Mouse (Mus musculus) neural tube, embryonic 11.5 days (tissue): Measurements from ENCODE around the gene Gm10272. TPM values are rescaled to one million over a fixed set of nuclear protein-coding genes. Genes with fewer than 3 reads are reported as not detected.
"Not testable (repeated sequence)": the region's sequence is repeated elsewhere in the genome, so short reads cannot be mapped to it uniquely, and the experiment has no call there.

Source experiments
- ATAC-seq: fragments of 200-750 bp; cut with Nextera tagmentation; 2 replicates; pipeline ENCODE4 v1.8.0; 2017; ENCODE audit warnings: moderate number of reproducible peaks, mild to moderate bottlenecking, moderate TSS enrichment, moderate library complexity; ENCODE audit not compliant: insufficient read depth, low FRiP score, low TSS enrichment
- DNase-seq: peaks from one replicate; pipeline ENCODE4 v3.0.0-alpha.2; 2015; ENCODE audit warnings: low spot score
- H3K27ac ChIP-seq: fragments of 300-500 bp; sonication (generic); 2 replicates; pipeline ENCODE4 v1.5.1; 2014; ENCODE audit warnings: low read depth, mild to moderate bottlenecking, low read length
- H3K27me3 ChIP-seq: fragments of 300-500 bp; sonication (generic); 2 replicates; pipeline ENCODE4 v1.6.1; 2014; ENCODE audit warnings: mild to moderate bottlenecking, low read length, mixed read lengths; ENCODE audit not compliant: control insufficient read depth, insufficient read depth
- H3K36me3 ChIP-seq: fragments of 300-500 bp; sonication (generic); 2 replicates; pipeline ENCODE4 v1.6.1; 2014; ENCODE audit warnings: mild to moderate bottlenecking, low read length, moderate library complexity, mixed read lengths; ENCODE audit not compliant: control insufficient read depth, insufficient read depth
- H3K4me1 ChIP-seq: fragments of 300-500 bp; sonication (generic); 2 replicates; pipeline ENCODE4 v1.6.1; 2014; ENCODE audit warnings: low read length, mixed read lengths; ENCODE audit not compliant: control insufficient read depth, insufficient read depth
- H3K4me2 ChIP-seq: fragments of 300-500 bp; sonication (generic); 2 replicates; pipeline ENCODE4 v1.6.1; 2014; ENCODE audit warnings: low read depth, mild to moderate bottlenecking, moderate library complexity
- H3K4me3 ChIP-seq: fragments of 300-500 bp; sonication (generic); 2 replicates; pipeline ENCODE4 v1.5.1; 2014; ENCODE audit warnings: low read depth, low read length
- H3K9ac ChIP-seq: fragments of 300-500 bp; sonication (generic); 2 replicates; pipeline ENCODE4 v1.6.1; 2014; ENCODE audit warnings: mild to moderate bottlenecking, low read length
- H3K9me3 ChIP-seq: fragments of 300-500 bp; sonication (generic); 2 replicates; pipeline ENCODE4 v1.6.1; 2016; ENCODE audit warnings: low read length; ENCODE audit not compliant: control insufficient read depth
- WGBS: fragments of 180-500 bp; shearing (Covaris S2); extraction: QIAGEN DNeasy Blood & Tissue Kit; methylation state at CpG from one replicate; pipeline ENCODE4 v1.1.7; 2014; 5-methylcytosine and 5-hydroxymethylcytosine counted together
- polyA plus RNA-seq: library from polyadenylated mRNA; unstranded; fragments of >200 nt; fragmentation: Nextera tagmentation; extraction: Ambion mirVana; gene quantifications from 2 replicates; pipeline ENCODE4 v1.2.1, GENCODE M21; 2014

The Gm10272 gene
- polyA plus RNA-seq, 1 experiment from 2014 or later = not detected

- Histone ChIP-seq H3K4me3 (no peak overlapping the region), H3K27me3 (peaks cover 23% of the 10 kb centered on the region), H3K4me1 (peaks cover 4% of the 10 kb centered on the region; the same call in 1 of the 2 replicates), H3K9ac (no peak overlapping the region), H3K36me3 (no peaks in the 10 kb centered on the region), H3K4me2 (no peak overlapping the region), H3K9me3 (no peaks in the 10 kb centered on the region), H3K27ac (no peak overlapping the region)
- ATAC-seq (no peak), DNase-seq (no peak)
- 79% methylated on average over 7 of the region's 7 CpGs for WGBS
Observed at GRCm38 (mm10) chr10:77682994-77683393, 23.4 kb upstream of the Gm10272 start.

GRCm38 (mm10) chr10:77684181-77684580, 22.2 kb upstream of the Gm10272 start:
- no peak overlapping the region for H3K9ac ChIP-seq
- no peak overlapping the region for H3K4me3 ChIP-seq
- H3K4me2 ChIP-seq = no peak overlapping the region; the same call in 1 of the 2 replicates
- ATAC-seq (no peak), DNase-seq (no peak)
- no peak overlapping the region for H3K27ac ChIP-seq
- no peaks in the 10 kb centered on the region for H3K9me3 ChIP-seq
- H3K27me3 ChIP-seq = peaks cover 19% of the 10 kb centered on the region
- H3K4me1 ChIP-seq = peaks cover 3% of the 10 kb centered on the region; the same call in 1 of the 2 replicates
- H3K36me3 ChIP-seq = no peaks in the 10 kb centered on the region
- WGBS = 42% methylated on average over 8 of the region's 8 CpGs

- Histone ChIP-seq H3K36me3 (no peaks in the 10 kb centered on the region), H3K27ac (no peak within 1 kb of the TSS), H3K4me3 (no peak within 1 kb of the TSS), H3K4me2 (no peak within 1 kb of the TSS), H3K9ac (no peak within 1 kb of the TSS), H3K9me3 (no peaks in the 10 kb centered on the region), H3K27me3 (peaks cover 19% of the 10 kb centered on the region), H3K4me1 (peaks cover 3% of the 10 kb centered on the region; the same call in 1 of the 2 replicates)
- no peak for ATAC-seq
- no peak for DNase-seq
- WGBS = 6% methylated on average over 22 of the region's 22 CpGs
Observed at GRCm38 (mm10) chr10:77685895-77686664, 20.3 kb upstream of the Gm10272 start, which contains the start of gene Tspear. Gene Tspear (plus strand): TSS chr10:77686569.

DNA sequence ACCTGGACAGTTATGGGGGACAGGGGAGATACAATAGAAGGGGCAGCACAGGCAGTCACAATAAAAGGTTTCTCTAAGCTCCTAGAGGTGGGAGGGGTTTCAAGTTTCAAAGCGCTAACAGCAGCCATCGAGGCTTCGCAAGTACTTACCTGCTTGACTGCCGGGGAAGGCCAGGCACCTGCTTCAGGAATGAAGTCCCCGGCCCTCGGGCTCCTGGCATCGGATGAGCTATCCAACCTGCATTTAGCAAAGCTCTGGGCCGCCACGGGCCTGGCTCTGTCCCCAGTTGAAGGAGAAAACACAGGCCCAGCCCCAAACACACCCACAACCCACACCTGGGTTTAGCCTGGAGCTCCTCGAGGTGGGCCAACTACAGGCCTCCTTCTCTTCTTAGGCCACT, 19.4 kb upstream of the Gm10272 start:
- Histone ChIP-seq H3K27me3 (peaks cover 19% of the 10 kb centered on the region), H3K9me3 (no peaks in the 10 kb centered on the region), H3K27ac (no peak overlapping the region), H3K4me2 (no peak overlapping the region), H3K9ac (no peak overlapping the region), H3K36me3 (no peaks in the 10 kb centered on the region), H3K4me1 (peaks cover 3% of the 10 kb centered on the region; the same call in 1 of the 2 replicates), H3K4me3 (no peak overlapping the region)
- 20% methylated on average over 10 of the region's 10 CpGs for WGBS
- no peak for DNase-seq
- ATAC-seq = no peak

DNA sequence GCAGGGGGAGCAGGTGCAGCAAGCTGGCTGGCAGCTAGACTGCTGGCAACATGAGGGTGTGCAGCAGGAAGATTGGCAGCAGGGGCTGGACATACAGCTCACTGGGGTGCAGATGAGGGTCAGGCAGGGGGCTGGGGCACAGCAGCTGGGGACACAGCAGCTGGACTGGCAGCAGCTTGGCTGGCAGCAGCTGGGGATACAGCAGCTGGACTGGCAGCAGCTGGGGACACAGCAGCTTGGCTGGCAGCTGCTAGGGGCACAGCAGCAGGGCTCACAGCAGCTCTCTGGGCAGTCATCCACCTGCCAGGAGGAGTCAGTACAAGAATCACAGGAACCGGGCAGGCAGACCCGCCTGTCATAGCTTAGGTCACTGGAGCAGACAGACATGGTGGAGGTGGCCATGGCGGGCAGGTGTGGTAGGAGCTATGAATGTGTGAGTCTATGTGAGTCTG, 16.0 kb upstream of the Gm10272 start, which contains the start of gene Gm19402:
Gene Gm19402 (minus strand): TSS at position 402 of the 452 bp plus-strand sequence.
- not testable (repeated sequence) for ATAC-seq, H3K4me2 ChIP-seq, DNase-seq, H3K27ac ChIP-seq, H3K9me3 ChIP-seq, H3K4me3 ChIP-seq, H3K36me3 ChIP-seq, H3K4me1 ChIP-seq, H3K9ac ChIP-seq
- peaks cover 19% of the 10 kb centered on the region for H3K27me3 ChIP-seq
- WGBS = 75% methylated on average over 3 of the region's 3 CpGs

- no peak within 1 kb of the TSS for H3K4me2 ChIP-seq
- no peak within 1 kb of the TSS for H3K9ac ChIP-seq
- no peaks in the 10 kb centered on the region for H3K27me3 ChIP-seq
- ATAC-seq (no peak), DNase-seq (no peak)
- no peaks in the 10 kb centered on the region for H3K4me1 ChIP-seq
- H3K27ac ChIP-seq = no peak within 1 kb of the TSS
- no peak within 1 kb of the TSS for H3K4me3 ChIP-seq
- WGBS = 54% methylated on average over 4 of the region's 4 CpGs
- peaks cover 3% of the 10 kb centered on the region; the same call in 1 of the 2 replicates for H3K9me3 ChIP-seq
- no peaks in the 10 kb centered on the region for H3K36me3 ChIP-seq
Observed at GRCm38 (mm10) chr10:77697133-77697532, 9.3 kb upstream of the Gm10272 start, which contains the start of gene Gm9508. Gene Gm9508 (minus strand): TSS chr10:77697233.

GRCm38 (mm10) chr10:77709831-77710230, 3.4 kb downstream of the Gm10272 start:
- no peaks in the 10 kb centered on the region for H3K27me3 ChIP-seq
- H3K36me3 ChIP-seq = no peaks in the 10 kb centered on the region
- no peaks in the 10 kb centered on the region for H3K9me3 ChIP-seq
- DNase-seq (no peak), ATAC-seq (no peak)
- no peak overlapping the region for H3K4me3 ChIP-seq
- no peak overlapping the region for H3K4me2 ChIP-seq
- 84% methylated on average over 3 of the region's 3 CpGs for WGBS
- H3K4me1 ChIP-seq = no peaks in the 10 kb centered on the region
- H3K9ac ChIP-seq = no peak overlapping the region
- H3K27ac ChIP-seq = no peak overlapping the region

GRCm38 (mm10) chr10:77711157-77711556, 4.7 kb downstream of the Gm10272 start, which contains the start of gene Gm10024:
Gene Gm10024 (plus strand): TSS chr10:77711457.
- not testable (repeated sequence) for H3K27me3 ChIP-seq, ATAC-seq, H3K27ac ChIP-seq, H3K9ac ChIP-seq, H3K9me3 ChIP-seq, H3K4me2 ChIP-seq, H3K4me1 ChIP-seq, DNase-seq, H3K36me3 ChIP-seq, H3K4me3 ChIP-seq

DNA sequence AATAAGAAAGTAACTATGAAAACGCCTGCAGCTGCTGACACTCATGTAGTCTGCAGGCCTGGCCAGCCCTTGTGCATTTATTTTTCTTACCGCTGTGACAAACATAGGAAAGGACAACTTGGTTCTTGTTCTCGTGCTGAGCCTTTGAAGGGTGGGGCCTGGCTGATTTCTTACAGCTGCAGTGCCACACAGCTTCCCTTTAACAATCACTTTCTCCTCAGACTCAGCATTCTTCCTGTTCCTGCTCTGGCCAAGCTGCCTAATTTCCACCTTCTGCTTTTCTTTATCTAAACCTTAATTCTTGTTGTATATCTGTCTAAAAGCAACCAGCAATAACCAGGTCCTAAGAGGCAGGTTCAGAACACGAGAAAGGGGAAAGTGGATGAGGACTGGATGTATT, 7.3 kb downstream of the Gm10272 start:
- no peaks in the 10 kb centered on the region for H3K27me3 ChIP-seq
- no peak overlapping the region for H3K9ac ChIP-seq

More for the DNA sequence above, 7.3 kb downstream of the Gm10272 start:
- no peak overlapping the region for H3K4me2 ChIP-seq
- no peaks in the 10 kb centered on the region for H3K4me1 ChIP-seq
- 73% methylated on average over 4 of the region's 4 CpGs for WGBS
- no peak for DNase-seq
- ATAC-seq = no peak
- no peak overlapping the region for H3K27ac ChIP-seq
- H3K36me3 ChIP-seq = no peaks in the 10 kb centered on the region
- no peak overlapping the region for H3K4me3 ChIP-seq
- no peaks in the 10 kb centered on the region for H3K9me3 ChIP-seq
